Mouse (Mus musculus): ENCODE data around the gene Nfatc4.

DNA sequence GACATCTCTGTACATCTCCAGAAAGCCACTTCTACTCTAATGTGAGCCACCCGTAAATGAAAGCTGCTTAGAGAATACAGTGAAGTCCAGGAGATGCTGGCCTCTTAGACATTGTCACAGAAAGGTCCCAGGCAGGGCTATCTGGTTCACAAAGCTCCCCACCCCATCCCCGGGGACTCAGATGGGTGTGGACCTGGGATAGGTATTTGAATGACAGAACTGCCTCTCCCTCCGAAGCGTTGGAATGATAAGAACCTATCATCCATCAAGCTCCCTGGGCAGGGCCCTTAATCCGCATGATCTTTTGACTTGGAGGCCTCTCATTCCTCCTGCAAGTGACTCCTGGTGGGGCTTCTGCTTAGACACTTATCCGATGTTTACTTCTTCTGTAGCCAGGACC, 27.9 kb downstream of the Nfatc4 start:
- TF ChIP-seq POLR2A (IDR thresholded peaks at IDR 0.05; ENCODE audit: low read depth, low read length) = no peak
- no peak for TF ChIP-seq CTCF (conservative IDR thresholded peaks at IDR 0.05; ENCODE audit: insufficient read depth, insufficient read length, low read depth, low read length)

Measured in kidney, adult 2 months (tissue).